Mouse (Mus musculus) frontal cortex, postnatal 25 days (tissue): ENCODE results near the gene Adat3.
A peak's percentile ranks its signal among the peaks of the same experiment; 100 is the strongest.
"Not testable (repeated sequence)": the region's sequence is repeated elsewhere in the genome, so short reads cannot be mapped to it uniquely, and the experiment has no call there.

Experiments used
- DNase-seq, 2 experiments: peaks; one replicate each; pipeline ENCODE4 v3.0.0; 2022; ENCODE audit warnings: low spot score in 2 of 2

Adat3 gene

GRCm38 (mm10) chr10:80578131-80578750, 24.4 kb upstream of the Adat3 start:
- DNase-seq, result peak in 1 of 2 experiments; percentile 52

- no peak for DNase-seq
Measured at GRCm38 (mm10) chr10:80578911-80579310, 23.8 kb upstream of the Adat3 start.

GRCm38 (mm10) chr10:80583047-80583446, 19.6 kb upstream of the Adat3 start:
- no peak for DNase-seq

GRCm38 (mm10) chr10:80584045-80584488, 18.6 kb upstream of the Adat3 start:
- no peak for DNase-seq

- no peak for DNase-seq
Measured at GRCm38 (mm10) chr10:80584642-80585552, 17.8 kb upstream of the Adat3 start.

GRCm38 (mm10) chr10:80585581-80585980, 17.1 kb upstream of the Adat3 start:
- DNase-seq, result no peak

- DNase-seq, result no peak
Measured at GRCm38 (mm10) chr10:80586407-80587304, 16.0 kb upstream of the Adat3 start.

GRCm38 (mm10) chr10:80587305-80587657, 15.4 kb upstream of the Adat3 start:
- DNase-seq, result no peak

GRCm38 (mm10) chr10:80589127-80589878, 13.4 kb upstream of the Adat3 start:
- no peak for DNase-seq

GRCm38 (mm10) chr10:80589879-80590854, 12.5 kb upstream of the Adat3 start, which contains the start of gene Abhd17a:
TSS of gene Abhd17a (minus strand) at chr10:80590341.
- peak; percentile 75 to 85 for DNase-seq

- no peak for DNase-seq
Measured at GRCm38 (mm10) chr10:80596318-80596717, 6.4 kb upstream of the Adat3 start.

- no peak for DNase-seq
Measured at GRCm38 (mm10) chr10:80603364-80603763, 684 bp downstream of the Adat3 start.

GRCm38 (mm10) chr10:80604001-80604509, 1.4 kb downstream of the Adat3 start:
- no peak for DNase-seq

GRCm38 (mm10) chr10:80604988-80605387, 2.3 kb downstream of the Adat3 start:
- DNase-seq, result no peak

GRCm38 (mm10) chr10:80605721-80606120, 3.0 kb downstream of the Adat3 start, which contains the start of gene Gm49322:
TSS of gene Gm49322 (plus strand) at chr10:80606021.
- DNase-seq, result not testable (repeated sequence)

- no peak for DNase-seq
Measured at GRCm38 (mm10) chr10:80606306-80606705, 3.6 kb downstream of the Adat3 start.

- DNase-seq, result no peak
Measured at GRCm38 (mm10) chr10:80606737-80607350, 4.2 kb downstream of the Adat3 start.

GRCm38 (mm10) chr10:80608435-80608834, 5.8 kb downstream of the Adat3 start:
- DNase-seq, result no peak

- no peak for DNase-seq
Measured at GRCm38 (mm10) chr10:80609269-80609924, 6.7 kb downstream of the Adat3 start.
